Mouse (Mus musculus) brain, adult 2 months (tissue): Measurements from ENCODE around the gene Zglp1.

ENCODE experiments used
- DNase-seq: peaks from one replicate; pipeline ENCODE4 v3.0.0; 2011; ENCODE audit warnings: low read depth, low spot score

The Zglp1 gene

GRCm38 (mm10) chr9:21026849-21027248 lies 40.0 kb downstream of the Zglp1 start:
- DNase-seq = no peak

GRCm38 (mm10) chr9:21025258-21025810 lies 41.6 kb downstream of the Zglp1 start:
- no peak for DNase-seq

GRCm38 (mm10) chr9:21022726-21023125 lies 44.2 kb downstream of the Zglp1 start:
- DNase-seq = no peak

DNA sequence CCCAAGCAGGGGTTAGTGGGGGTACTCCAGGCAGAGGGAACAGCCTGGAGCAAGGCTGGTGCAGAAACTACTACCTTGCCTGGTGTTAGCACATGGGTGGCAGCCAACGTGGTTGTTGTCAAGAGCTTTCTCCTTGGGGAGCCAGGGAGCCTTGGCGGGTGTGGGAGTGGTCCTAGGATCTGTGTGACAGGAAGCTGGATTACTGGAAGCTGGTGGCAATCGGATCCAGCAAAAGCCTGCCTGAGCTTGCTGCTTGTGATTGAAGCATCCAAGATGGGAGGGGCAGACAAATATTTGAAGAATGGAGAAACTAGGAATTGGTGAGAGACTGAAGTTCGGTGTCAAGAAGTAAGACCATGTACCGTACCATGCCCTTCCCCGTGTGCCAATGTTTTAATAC lies 44.6 kb downstream of the Zglp1 start:
- no peak for DNase-seq

DNA sequence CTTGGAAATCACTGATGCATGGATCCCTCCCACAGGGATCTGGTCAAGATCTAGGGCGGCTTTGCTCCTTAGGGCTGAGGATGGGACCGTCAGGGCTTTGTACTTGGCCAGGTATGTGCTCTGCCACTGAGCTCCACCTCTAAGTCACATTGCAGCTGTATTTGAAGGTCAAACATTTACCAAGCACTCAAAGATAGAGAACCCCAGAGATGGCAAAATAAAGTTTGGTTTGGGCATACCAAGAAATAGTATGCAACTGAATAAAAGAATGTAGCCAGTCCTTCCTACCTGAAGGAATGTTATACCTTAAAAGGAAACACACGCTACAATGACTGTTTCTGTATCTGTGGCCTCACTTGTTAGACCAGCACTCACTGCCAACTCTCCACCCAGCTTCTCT lies 45.5 kb downstream of the Zglp1 start:
- DNase-seq = no peak

DNA sequence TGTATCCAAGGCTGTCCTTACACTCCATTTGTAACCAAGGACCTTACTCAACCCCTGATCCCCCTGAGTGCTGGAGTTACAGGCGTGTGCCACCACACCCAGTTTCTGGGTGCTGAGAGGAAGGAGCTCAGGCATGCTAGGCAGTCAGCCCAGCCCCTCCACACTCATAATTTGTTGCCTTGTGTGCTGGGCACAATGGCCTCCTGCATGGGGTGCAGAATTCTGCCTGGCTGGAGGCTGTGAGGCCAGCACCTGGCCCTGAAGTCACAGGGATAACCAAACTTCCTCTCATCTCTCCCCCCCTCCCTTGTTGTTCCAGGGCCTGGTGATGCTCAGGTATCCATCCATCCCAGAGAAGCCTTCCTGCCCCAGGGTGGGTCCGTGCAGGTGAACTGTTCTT lies 48.3 kb downstream of the Zglp1 start:
- DNase-seq = no peak

- DNase-seq = no peak
Observed at GRCm38 (mm10) chr9:21017177-21017575, 49.7 kb downstream of the Zglp1 start.

- DNase-seq = no peak
Observed at GRCm38 (mm10) chr9:21016331-21017176, 50.3 kb downstream of the Zglp1 start.

DNA sequence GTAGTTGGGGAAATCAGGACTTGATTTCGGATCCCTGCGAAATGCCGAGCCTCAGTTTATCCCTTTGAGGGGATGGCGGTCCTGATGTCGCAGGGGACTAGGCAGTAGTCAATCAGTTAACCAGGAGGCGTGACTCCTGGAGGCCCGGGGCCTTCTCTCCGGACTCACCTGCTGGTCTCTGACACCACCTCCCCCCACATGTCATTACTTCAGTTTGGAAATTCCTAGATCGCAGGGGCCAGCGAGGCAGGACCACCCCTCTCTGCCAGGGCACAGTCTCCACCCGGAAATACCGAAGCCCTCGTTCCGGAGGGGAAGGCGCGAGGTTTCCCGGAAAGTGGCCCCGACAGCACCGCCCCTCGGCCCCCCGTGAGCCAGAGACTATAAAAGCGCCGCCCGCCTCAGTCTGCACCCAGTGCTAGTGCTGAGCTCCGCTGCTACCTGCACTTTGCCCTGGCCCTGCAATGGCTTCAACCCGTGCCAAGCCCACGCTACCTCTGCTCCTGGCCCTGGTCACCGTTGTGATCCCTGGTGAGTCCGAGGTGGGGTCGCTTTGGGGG lies 51.2 kb downstream of the Zglp1 start, which contains the start of gene Icam1:
Gene Icam1, plus strand, starts transcription at position 415 of the 560 bp plus-strand sequence.
- no peak for DNase-seq

DNA sequence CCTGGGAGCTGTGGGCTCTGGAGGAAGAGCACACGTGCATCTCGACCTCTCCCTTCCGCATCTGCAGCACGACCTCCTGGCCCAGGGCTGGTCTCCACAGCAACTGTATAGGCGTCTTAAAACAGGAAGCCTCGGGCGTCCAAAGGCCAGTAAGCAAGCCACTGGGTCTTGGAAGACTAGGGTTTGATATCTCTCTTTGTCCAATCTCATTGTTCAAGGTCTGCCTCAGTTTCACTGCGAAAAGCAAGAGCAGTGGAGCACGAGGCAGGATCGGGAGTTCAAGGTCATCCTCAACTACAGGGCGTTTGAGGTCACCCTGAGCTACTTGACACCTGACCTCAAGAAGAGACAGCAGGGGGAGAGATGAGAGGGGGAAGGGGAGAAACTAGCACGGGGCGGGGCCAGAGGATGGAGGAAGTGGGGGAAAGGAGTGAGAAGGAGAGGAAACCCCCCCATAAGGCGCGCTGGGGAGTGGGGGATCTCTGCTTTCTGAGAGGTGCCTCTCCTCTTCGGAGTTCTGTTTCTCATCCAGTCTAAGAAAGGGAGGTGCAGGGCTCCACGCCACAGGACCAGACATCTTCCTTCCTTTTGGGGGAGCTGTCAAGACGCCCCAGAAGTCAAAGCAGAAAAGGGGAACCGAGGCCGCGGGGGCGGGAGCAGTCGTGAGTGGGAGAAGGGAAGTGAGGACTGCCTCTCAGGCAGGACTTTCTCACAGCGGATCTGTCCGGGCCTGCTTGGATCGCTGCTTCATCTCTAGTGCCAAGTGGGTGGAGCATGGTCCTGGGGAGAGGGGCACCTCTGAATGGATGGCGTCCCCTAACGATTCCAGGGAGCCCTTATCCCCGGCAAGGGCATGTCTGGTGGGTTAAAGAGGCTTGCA lies 52.0 kb downstream of the Zglp1 start:
- peak; percentile 46 for DNase-seq
